8 mouse cellular contexts compared by ENCODE assay signal in the genomic region with DNA sequence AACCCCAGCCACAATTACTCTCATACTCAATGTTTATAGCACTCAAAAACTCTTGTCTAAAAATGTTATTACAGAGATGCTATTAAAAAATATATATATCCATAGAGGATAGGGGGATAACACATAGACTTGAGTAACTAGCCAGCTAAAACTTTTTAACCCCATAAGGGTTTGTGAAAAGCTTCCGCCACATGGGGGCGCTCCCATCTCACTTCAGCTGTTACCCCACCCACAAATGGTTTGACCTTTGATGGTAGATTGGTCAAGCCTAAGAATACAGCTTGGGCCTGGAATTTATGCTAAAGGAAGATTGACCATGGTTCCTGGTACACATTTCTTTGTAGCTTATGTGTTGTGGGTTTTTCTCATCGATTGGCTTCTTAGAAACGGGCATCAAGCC. TPM values are rescaled to one million over a fixed set of nuclear protein-coding genes. Genes with fewer than 3 reads are reported as not detected.
DNase-seq lines count a peak whose midpoint lies in the region; ATAC-seq and TF ChIP-seq lines count a peak whose summit lies in the region.

No protein-coding gene starts in this region.

- peak; percentile 26; the same call in 1 of the 2 replicates for TF ChIP-seq CTCF in forebrain, postnatal 0 days (IDR thresholded peaks at IDR 0.05; ENCODE audit: low read depth)
- TF ChIP-seq CTCF in lung, adult 2 months (IDR thresholded peaks at IDR 0.05; ENCODE audit: insufficient read depth, low read length): peak; percentile 28

- DNase-seq in forebrain, postnatal 0 days: no peak
- no peak for DNase-seq in forebrain, embryonic 14.5 days (ENCODE audit: low spot score)
- DNase-seq in lung, adult 2 months: peak; percentile 3
- DNase-seq in lung, postnatal 25 days (ENCODE audit: low spot score): no peak
- DNase-seq in adipocyte (ENCODE audit: low spot score): peak; percentile 85
- peak; percentile 59 for DNase-seq in embryo, embryonic 10.5 days (ENCODE audit: low spot score)
- peak; percentile 44 for DNase-seq in thymus, postnatal 4 days

- H3K4me3 ChIP-seq in forebrain, postnatal 0 days (ENCODE audit: low read depth, low read length): no peak overlapping the region
- H3K4me3 ChIP-seq in forebrain, embryonic 14.5 days (ENCODE audit: low read depth, low read length): no peak overlapping the region
- no peak overlapping the region for H3K4me3 ChIP-seq in lung, adult 2 months (replicated peaks; ENCODE audit: extremely low read depth, low read depth, low read length)
- no peak overlapping the region for H3K4me3 ChIP-seq in midbrain, embryonic 15.5 days

- H3K9me3 ChIP-seq in forebrain, postnatal 0 days (ENCODE audit: low read length): no peaks in the 10 kb centered on the region
- no peaks in the 10 kb centered on the region for H3K9me3 ChIP-seq in forebrain, embryonic 14.5 days (replicated peaks; ENCODE audit: control insufficient read depth, low read length)
- H3K9me3 ChIP-seq in midbrain, embryonic 15.5 days: no peaks in the 10 kb centered on the region

- H3K27ac ChIP-seq in forebrain, postnatal 0 days (ENCODE audit: low read depth, low read length): no peak overlapping the region
- no peak overlapping the region for H3K27ac ChIP-seq in forebrain, embryonic 14.5 days (ENCODE audit: low read depth, low read length)
- no peak overlapping the region for H3K27ac ChIP-seq in midbrain, embryonic 15.5 days

- H3K4me2 ChIP-seq in forebrain, postnatal 0 days (ENCODE audit: low read depth): no peak overlapping the region
- no peak overlapping the region for H3K4me2 ChIP-seq in forebrain, embryonic 14.5 days (ENCODE audit: low read length)
- no peak overlapping the region for H3K4me2 ChIP-seq in midbrain, embryonic 15.5 days

- H3K9ac ChIP-seq in forebrain, postnatal 0 days: no peak overlapping the region
- no peak overlapping the region for H3K9ac ChIP-seq in forebrain, embryonic 14.5 days (ENCODE audit: low read length)
- no peak overlapping the region for H3K9ac ChIP-seq in midbrain, embryonic 15.5 days

- no peak for ATAC-seq in forebrain, postnatal 0 days
- ATAC-seq in forebrain, embryonic 14.5 days: no peak
- ATAC-seq in midbrain, embryonic 15.5 days (replicated peaks): no peak

- H3K36me3 ChIP-seq in forebrain, postnatal 0 days (ENCODE audit: insufficient read depth): no peaks in the 10 kb centered on the region
- H3K36me3 ChIP-seq in forebrain, embryonic 14.5 days (ENCODE audit: control insufficient read depth, insufficient read depth, low read length): no peaks in the 10 kb centered on the region
- no peaks in the 10 kb centered on the region for H3K36me3 ChIP-seq in midbrain, embryonic 15.5 days (replicated peaks)

- no peaks in the 10 kb centered on the region for H3K4me1 ChIP-seq in forebrain, postnatal 0 days (ENCODE audit: insufficient read depth)
- H3K4me1 ChIP-seq in forebrain, embryonic 14.5 days (ENCODE audit: control insufficient read depth, insufficient read depth, low read length): no peaks in the 10 kb centered on the region
- no peaks in the 10 kb centered on the region for H3K4me1 ChIP-seq in lung, adult 2 months (ENCODE audit: control insufficient read depth, insufficient read depth, low read length)
- no peaks in the 10 kb centered on the region for H3K4me1 ChIP-seq in midbrain, embryonic 15.5 days

- no peaks in the 10 kb centered on the region for H3K27me3 ChIP-seq in forebrain, postnatal 0 days (ENCODE audit: insufficient read depth, low read length)
- H3K27me3 ChIP-seq in forebrain, embryonic 14.5 days (replicated peaks; ENCODE audit: control insufficient read depth, insufficient read depth, low read length): no peaks in the 10 kb centered on the region
- H3K27me3 ChIP-seq in midbrain, embryonic 15.5 days (replicated peaks): no peaks in the 10 kb centered on the region

- TF ChIP-seq POLR2A in lung, adult 2 months (IDR thresholded peaks at IDR 0.05; ENCODE audit: borderline replicate concordance, extremely low read depth, low read depth, low read length): no peak

- WGBS in forebrain, postnatal 0 days: 52% methylated on average over 4 of the region's 4 CpGs
- 51% methylated on average over 4 of the region's 4 CpGs for WGBS in forebrain, embryonic 14.5 days
- 53% methylated on average over 4 of the region's 4 CpGs for WGBS in lung, adult 2 months
- 44% methylated on average over 4 of the region's 4 CpGs for WGBS in midbrain, embryonic 15.5 days

RNA-seq across cellular contexts. Expression of gene Adam23, which starts 42.1 kb away (rescaled TPM):
- total RNA-seq in forebrain, postnatal 0 days (2014; rRNA removed): 52.8 and 65.6 TPM in 2 replicates
- 11.2 and 16.4 TPM in 2 replicates for polyA plus RNA-seq in forebrain, postnatal 0 days (2015; fragmentation: Nextera tagmentation; extraction: Ambion mirVana)
- 6.6 and 8.2 TPM in 2 replicates for polyA plus RNA-seq in forebrain, embryonic 14.5 days (2014; fragmentation: Nextera tagmentation; extraction: Ambion mirVana)
- 2.6 and 2.9 TPM in 2 replicates for polyA plus RNA-seq in lung, adult 2 months (2012; rRNA removed)
- polyA plus RNA-seq in midbrain, embryonic 15.5 days (2015; fragmentation: Nextera tagmentation; extraction: Ambion mirVana): 14.3 and 14.4 TPM in 2 replicates

Comparison
In these comparisons a context has a peak if more than half of its experiments do, and no peak if none do; other contexts are left out.
1. DNase-seq: peak in lung, adult 2 months (single experiment), adipocyte (single experiment), embryo, embryonic 10.5 days (single experiment) and thymus, postnatal 4 days (single experiment); none in forebrain, postnatal 0 days (single experiment), forebrain, embryonic 14.5 days (single experiment) and lung, postnatal 25 days (single experiment).